Mouse (Mus musculus): ENCODE results near the gene Lst1. TPM values are rescaled to one million over a fixed set of nuclear protein-coding genes. Genes with fewer than 3 reads are reported as not detected.

Lst1 gene
- polyA plus RNA-seq, 1 experiment from 2014 or later = 15.0 TPM

DNA sequence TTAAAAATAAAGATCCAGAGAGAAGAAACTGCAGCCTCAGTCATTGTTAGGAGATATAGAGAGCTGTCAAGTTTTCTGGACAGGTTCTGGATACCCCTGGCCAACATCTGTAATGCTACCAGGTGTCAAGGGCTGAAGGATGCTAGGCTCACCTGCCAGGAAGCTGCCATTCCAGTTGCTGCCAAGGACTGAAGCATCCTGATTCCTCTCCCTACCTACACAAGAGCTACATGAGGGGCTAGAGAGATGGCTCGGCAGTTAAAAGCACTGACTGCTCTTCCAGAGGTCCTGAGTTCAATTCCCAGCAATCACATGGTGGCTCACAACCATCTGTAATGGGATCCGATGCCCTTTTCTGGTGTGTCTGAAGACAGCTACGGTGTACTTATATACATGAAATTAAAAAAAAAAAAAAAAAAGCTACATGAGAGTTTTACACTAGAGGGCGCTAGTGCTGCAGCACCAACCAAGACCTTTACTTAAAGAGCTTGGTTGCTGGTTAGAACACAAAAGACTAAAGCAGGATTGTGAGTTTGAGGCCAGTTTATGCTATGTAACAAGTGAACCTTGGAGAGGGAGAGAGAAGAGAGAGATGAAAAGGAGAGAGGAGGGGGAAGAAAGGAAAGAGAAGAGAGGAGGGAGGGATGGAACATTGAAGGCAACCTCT is 19.6 kb downstream of the Lst1 start:
- ATAC-seq (replicated peaks; ENCODE audit: low FRiP score, low read depth) = no peak
- Histone ChIP-seq H3K9me3 (replicated peaks; ENCODE audit: low read length) (no peaks in the 10 kb centered on the region), H3K27me3 (ENCODE audit: insufficient read depth, low read length) (no peaks in the 10 kb centered on the region), H3K27ac (no peak overlapping the region), H3K9ac (ENCODE audit: low read depth, low read length) (no peak overlapping the region), H3K4me2 (ENCODE audit: low read length) (no peak overlapping the region), H3K4me3 (replicated peaks; ENCODE audit: low read depth, low read length) (no peak overlapping the region), H3K4me1 (replicated peaks; ENCODE audit: insufficient read depth, low read length) (peaks cover 7% of the 10 kb centered on the region; the same call in 1 of the 2 replicates), H3K36me3 (ENCODE audit: insufficient read depth, low read length) (no peaks in the 10 kb centered on the region)
- TF ChIP-seq CTCF (IDR thresholded peaks at IDR 0.05; ENCODE audit: low read depth) = peak; percentile 81
- WGBS = 18% methylated on average over 4 of the region's 4 CpGs
- DNase-seq (ENCODE audit: low spot score) = peak; percentile 82

DNA sequence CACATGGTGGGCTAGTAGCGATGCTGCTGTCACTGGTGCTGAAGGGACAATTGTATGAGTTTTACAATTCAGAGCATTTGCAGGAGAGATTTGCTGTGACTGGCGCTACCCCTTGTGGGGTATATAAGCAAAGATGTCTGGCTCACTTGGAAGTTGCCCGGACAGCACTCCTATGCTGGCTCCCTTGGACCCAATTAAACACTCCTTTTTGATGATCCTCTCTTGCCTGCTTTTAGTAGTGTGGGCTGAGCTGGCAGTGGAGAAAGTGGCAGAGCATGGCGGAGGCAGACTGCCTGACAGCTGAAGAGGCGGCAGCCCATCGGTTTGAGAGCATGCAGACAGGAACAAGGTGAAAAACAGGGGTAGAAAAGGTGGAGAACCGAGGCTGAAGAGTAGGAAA is 20.4 kb downstream of the Lst1 start:
- Histone ChIP-seq H3K4me1 (replicated peaks; ENCODE audit: insufficient read depth, low read length) (peaks cover 10% of the 10 kb centered on the region; the same call in 1 of the 2 replicates), H3K9ac (ENCODE audit: low read depth, low read length) (no peak overlapping the region), H3K4me3 (replicated peaks; ENCODE audit: low read depth, low read length) (no peak overlapping the region), H3K4me2 (ENCODE audit: low read length) (no peak overlapping the region), H3K27ac (no peak overlapping the region), H3K27me3 (ENCODE audit: insufficient read depth, low read length) (no peaks in the 10 kb centered on the region), H3K9me3 (replicated peaks; ENCODE audit: low read length) (no peaks in the 10 kb centered on the region), H3K36me3 (ENCODE audit: insufficient read depth, low read length) (no peaks in the 10 kb centered on the region)
- DNase-seq (ENCODE audit: low spot score) (no peak), ATAC-seq (replicated peaks; ENCODE audit: low FRiP score, low read depth) (no peak)
- WGBS = 89% methylated on average over 7 of the region's 7 CpGs
- TF ChIP-seq CTCF (IDR thresholded peaks at IDR 0.05; ENCODE audit: low read depth) = no peak

DNA sequence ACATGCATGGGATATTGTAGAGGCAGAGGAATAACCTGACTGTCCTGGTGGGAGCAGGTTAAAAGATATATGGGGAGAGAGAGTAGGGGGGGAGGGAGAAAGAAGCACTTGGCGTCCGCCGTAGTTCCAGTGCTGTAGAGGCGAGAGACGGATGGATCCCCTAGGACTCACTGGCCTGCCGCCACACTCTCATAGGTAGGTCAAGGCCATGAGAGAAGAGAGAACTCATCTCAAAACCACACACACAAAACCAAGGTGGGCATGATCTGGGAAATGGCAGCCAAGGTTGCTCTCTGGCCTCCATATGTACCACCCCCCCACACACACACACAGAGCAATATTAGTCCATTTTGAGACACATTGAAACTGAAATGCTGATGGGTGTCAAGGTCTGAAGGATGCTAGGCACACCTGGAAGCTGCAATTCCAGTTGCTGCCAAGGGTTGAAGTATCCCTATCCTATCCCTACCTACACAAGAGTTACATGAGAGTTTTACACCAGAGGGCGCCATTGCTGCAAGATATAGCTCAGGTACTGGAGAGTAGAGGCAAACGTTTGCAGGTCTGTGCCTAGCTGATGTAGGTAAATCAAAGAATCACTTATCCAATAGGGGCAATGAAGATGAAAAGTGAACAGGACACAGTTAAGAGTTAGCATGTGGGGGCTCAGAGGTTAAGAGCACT is 21.7 kb downstream of the Lst1 start:
- no peaks in the 10 kb centered on the region for H3K27me3 ChIP-seq (ENCODE audit: insufficient read depth, low read length)
- H3K27ac ChIP-seq = peak overlapping the region; percentile 98
- 59% methylated on average over 8 of the region's 8 CpGs for WGBS
- peaks cover 23% of the 10 kb centered on the region; the same call in 1 of the 2 replicates for H3K4me1 ChIP-seq (replicated peaks; ENCODE audit: insufficient read depth, low read length)
- ATAC-seq (replicated peaks; ENCODE audit: low FRiP score, low read depth) (no peak), DNase-seq (ENCODE audit: low spot score) (peak; percentile 91)
- H3K4me3 ChIP-seq (replicated peaks; ENCODE audit: low read depth, low read length) = no peak overlapping the region
- H3K4me2 ChIP-seq (ENCODE audit: low read length) = peak overlapping the region; percentile 53; the same call in 1 of the 2 replicates
- peaks cover 6% of the 10 kb centered on the region; the same call in 1 of the 2 replicates for H3K36me3 ChIP-seq (ENCODE audit: insufficient read depth, low read length)
- H3K9me3 ChIP-seq (replicated peaks; ENCODE audit: low read length) = no peaks in the 10 kb centered on the region
- peak overlapping the region; percentile 52; the same call in 1 of the 2 replicates for H3K9ac ChIP-seq (ENCODE audit: low read depth, low read length)
- TF ChIP-seq CTCF (IDR thresholded peaks at IDR 0.05; ENCODE audit: low read depth) = peak; percentile 83

DNA sequence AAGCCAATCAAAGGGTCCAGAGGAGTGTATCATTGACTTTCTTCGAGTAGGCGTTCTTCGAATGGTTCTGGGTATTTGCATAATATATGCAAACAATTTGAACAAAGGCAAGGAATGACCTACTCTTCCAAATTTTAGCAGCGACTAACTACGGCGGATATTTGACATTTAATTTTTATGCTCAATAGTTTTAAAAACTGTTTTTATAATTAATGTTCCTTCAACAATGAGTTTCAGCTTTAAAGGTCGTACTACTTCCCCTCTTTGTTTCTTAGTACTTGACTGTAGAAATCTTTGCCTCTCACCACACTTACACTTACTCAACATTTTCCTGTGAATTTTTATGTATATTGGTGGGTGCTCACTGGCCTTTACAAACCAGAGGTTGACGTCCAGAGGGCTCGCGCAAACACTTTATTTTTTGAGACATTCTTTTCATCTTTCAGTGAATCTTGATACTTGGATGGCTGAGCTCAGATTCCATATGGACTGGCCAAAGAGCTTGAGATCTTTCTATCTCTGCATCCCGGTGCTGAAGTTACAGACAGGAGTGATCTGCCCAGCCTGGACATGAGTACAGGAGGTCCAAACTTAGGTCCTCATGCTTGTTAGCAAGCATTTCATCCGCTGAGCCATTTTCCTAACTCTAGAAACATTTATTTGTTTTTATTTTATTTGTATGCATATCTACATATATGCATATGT is 22.6 kb downstream of the Lst1 start:
- WGBS = 17% methylated on average over 12 of the region's 12 CpGs
- H3K27me3 ChIP-seq (ENCODE audit: insufficient read depth, low read length) = no peaks in the 10 kb centered on the region
- H3K9ac ChIP-seq (ENCODE audit: low read depth, low read length) = peak overlapping the region; percentile 61
- peak overlapping the region; percentile 100 for H3K4me3 ChIP-seq (replicated peaks; ENCODE audit: low read depth, low read length)
- ATAC-seq (replicated peaks; ENCODE audit: low FRiP score, low read depth) = peak; percentile 82; the same call in 1 of the 2 replicates
- H3K9me3 ChIP-seq (replicated peaks; ENCODE audit: low read length) = no peaks in the 10 kb centered on the region
- H3K4me2 ChIP-seq (ENCODE audit: low read length) = peak overlapping the region; percentile 53
- no peak for DNase-seq (ENCODE audit: low spot score)
- peaks cover 23% of the 10 kb centered on the region; the same call in 1 of the 2 replicates for H3K4me1 ChIP-seq (replicated peaks; ENCODE audit: insufficient read depth, low read length)
- no peak for TF ChIP-seq CTCF (IDR thresholded peaks at IDR 0.05; ENCODE audit: low read depth)
- peak overlapping the region; percentile 98 for H3K27ac ChIP-seq
- peaks cover 15% of the 10 kb centered on the region for H3K36me3 ChIP-seq (ENCODE audit: insufficient read depth, low read length)

DNA sequence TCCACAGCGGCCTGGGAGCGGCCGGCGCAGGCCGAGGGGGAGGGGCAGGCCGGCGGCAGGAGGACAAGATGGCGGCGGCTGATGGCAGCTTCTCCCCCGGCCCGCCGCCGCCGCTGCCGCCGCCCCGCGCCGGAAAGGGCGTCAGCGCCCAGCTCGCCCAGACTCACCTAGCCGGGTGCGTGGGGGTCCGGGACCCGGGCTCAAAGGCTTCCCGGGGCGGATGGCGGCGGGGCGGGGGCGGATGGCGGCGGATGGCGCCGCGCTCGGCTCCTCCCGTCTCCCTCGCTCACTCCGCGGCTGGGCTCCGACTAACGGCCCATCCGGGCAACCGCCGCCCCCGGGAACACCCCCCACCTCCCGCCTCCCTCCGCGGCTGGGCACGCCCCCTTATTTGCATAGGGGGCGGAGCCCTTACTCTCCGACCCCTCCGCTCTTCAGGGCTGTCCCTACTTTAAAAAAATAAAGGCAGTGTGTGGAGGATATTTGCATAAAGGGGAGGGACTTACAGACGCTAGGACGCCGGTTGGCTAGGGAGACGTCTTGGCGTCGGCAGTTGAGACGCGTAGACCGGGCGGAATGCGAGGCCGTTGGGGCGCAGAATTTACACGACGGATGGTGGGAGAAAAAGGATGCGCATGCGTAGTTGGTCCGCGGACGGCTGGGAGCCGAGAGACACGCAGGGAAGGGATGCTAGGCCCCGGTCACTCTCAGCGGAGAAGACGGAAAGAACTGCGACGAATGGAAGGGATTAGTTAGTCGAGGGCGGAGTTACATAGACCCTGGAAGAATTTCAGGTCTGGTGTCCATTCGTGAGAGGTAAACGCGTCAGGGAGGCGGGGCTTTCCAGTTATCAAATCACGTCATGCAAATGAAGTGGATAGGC is 23.4 kb downstream of the Lst1 start, which contains the start of gene Prrc2a:
TSS of gene Prrc2a (minus strand) at position 330 of the 883 bp plus-strand sequence.
- peak within 1 kb of the TSS; percentile 100 for H3K4me3 ChIP-seq (replicated peaks; ENCODE audit: low read depth, low read length)
- no peaks in the 10 kb centered on the region for H3K27me3 ChIP-seq (ENCODE audit: insufficient read depth, low read length)
- peak within 1 kb of the TSS; percentile 98 for H3K27ac ChIP-seq
- H3K9ac ChIP-seq (ENCODE audit: low read depth, low read length) = peak within 1 kb of the TSS; percentile 99
- DNase-seq (ENCODE audit: low spot score) = peak; percentile 100
- under 1% methylated on average over 66 of the region's 89 CpGs for WGBS
- TF ChIP-seq CTCF (IDR thresholded peaks at IDR 0.05; ENCODE audit: low read depth) = no peak
- peaks cover 23% of the 10 kb centered on the region for H3K36me3 ChIP-seq (ENCODE audit: insufficient read depth, low read length)
- H3K4me1 ChIP-seq (replicated peaks; ENCODE audit: insufficient read depth, low read length) = peaks cover 23% of the 10 kb centered on the region; the same call in 1 of the 2 replicates
- ATAC-seq (replicated peaks; ENCODE audit: low FRiP score, low read depth) = peak; percentile 96
- H3K9me3 ChIP-seq (replicated peaks; ENCODE audit: low read length) = no peaks in the 10 kb centered on the region
- H3K4me2 ChIP-seq (ENCODE audit: low read length) = peak within 1 kb of the TSS; percentile 82
